Mouse (Mus musculus) liver, embryonic 12.5 days (tissue): Measurements from ENCODE around the gene Inpp5f. TPM values are rescaled to one million over a fixed set of nuclear protein-coding genes. Genes with fewer than 3 reads are reported as not detected.
"Not testable (repeated sequence)": the region's sequence is repeated elsewhere in the genome, so short reads cannot be mapped to it uniquely, and the experiment has no call there.

Experiments used
- ATAC-seq: fragments of 200-750 bp; cut with Nextera tagmentation; 2 replicates; pipeline ENCODE4 v1.8.0; 2017; ENCODE audit warnings: moderate number of reproducible peaks, mild to moderate bottlenecking, moderate library complexity
- H3K27ac ChIP-seq: fragments of 300-500 bp; sonication (generic); 2 replicates; pipeline ENCODE4 v1.5.1; 2016; ENCODE audit warnings: mild to moderate bottlenecking
- H3K27me3 ChIP-seq: fragments of 300-500 bp; sonication (generic); replicated peaks from 2 replicates; pipeline ENCODE4 v1.6.1; 2016; ENCODE audit warnings: mild to moderate bottlenecking, moderate library complexity
- H3K36me3 ChIP-seq: fragments of 300-500 bp; sonication (generic); 2 replicates; pipeline ENCODE4 v1.6.1; 2016; ENCODE audit warnings: mild to moderate bottlenecking, moderate library complexity
- H3K4me1 ChIP-seq: fragments of 300-500 bp; sonication (generic); 2 replicates; pipeline ENCODE4 v1.6.1; 2016
- H3K4me2 ChIP-seq: fragments of 300-500 bp; sonication (generic); 2 replicates; pipeline ENCODE4 v1.6.1; 2016; ENCODE audit warnings: mild to moderate bottlenecking, moderate library complexity
- H3K4me3 ChIP-seq: fragments of 300-500 bp; sonication (generic); 2 replicates; pipeline ENCODE4 v1.5.1; 2016; ENCODE audit warnings: mild to moderate bottlenecking, moderate library complexity
- H3K9ac ChIP-seq: fragments of 300-500 bp; sonication (generic); 2 replicates; pipeline ENCODE4 v1.6.1; 2016; ENCODE audit warnings: mild to moderate bottlenecking, moderate library complexity
- H3K9me3 ChIP-seq: fragments of 300-500 bp; sonication (generic); replicated peaks from 2 replicates; pipeline ENCODE4 v1.6.1; 2016; ENCODE audit warnings: mild to moderate bottlenecking, moderate library complexity
- WGBS: fragments of 180-500 bp; shearing (Covaris S2); methylation state at CpG from one replicate; pipeline ENCODE4 v1.1.7; 2016; ENCODE audit not compliant: insufficient replicate concordance; 5-methylcytosine and 5-hydroxymethylcytosine counted together
- polyA plus RNA-seq: library from polyadenylated mRNA; unstranded; fragments of >200 nt; fragmentation: Nextera tagmentation; extraction: Ambion mirVana; gene quantifications from 2 replicates; pipeline ENCODE4 v1.2.1, GENCODE M21; 2016

The Inpp5f gene
- polyA plus RNA-seq, 1 experiment from 2014 or later, result 9.3 TPM

DNA sequence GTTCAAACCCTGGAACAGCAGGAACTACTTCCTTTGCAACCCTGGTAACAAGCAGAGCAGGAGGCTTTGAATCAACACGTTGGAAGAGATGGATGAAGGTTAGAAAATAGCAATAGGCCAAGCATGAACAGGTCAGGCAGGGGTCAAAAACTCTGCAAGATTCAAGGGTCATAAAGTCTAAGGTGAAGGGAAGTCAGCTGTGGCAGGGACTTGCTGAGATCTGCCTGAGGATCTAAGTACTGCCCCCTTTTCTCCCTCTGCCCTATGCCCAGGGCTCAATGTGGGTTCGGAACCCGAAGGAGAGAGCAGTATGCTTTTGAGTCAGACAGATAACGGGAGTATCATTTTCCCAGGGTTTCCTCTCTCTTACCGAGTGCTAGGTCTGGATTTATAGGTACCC is 9.3 kb upstream of the Inpp5f start:
- no peaks in the 10 kb centered on the region for H3K9me3 ChIP-seq
- no peak for ATAC-seq
- 70% methylated on average over 5 of the region's 5 CpGs for WGBS
- no peak overlapping the region for H3K4me3 ChIP-seq
- no peak overlapping the region for H3K4me2 ChIP-seq
- no peak overlapping the region for H3K27ac ChIP-seq
- H3K4me1 ChIP-seq, result no peaks in the 10 kb centered on the region
- no peaks in the 10 kb centered on the region for H3K27me3 ChIP-seq
- H3K36me3 ChIP-seq, result no peaks in the 10 kb centered on the region
- no peak overlapping the region for H3K9ac ChIP-seq

DNA sequence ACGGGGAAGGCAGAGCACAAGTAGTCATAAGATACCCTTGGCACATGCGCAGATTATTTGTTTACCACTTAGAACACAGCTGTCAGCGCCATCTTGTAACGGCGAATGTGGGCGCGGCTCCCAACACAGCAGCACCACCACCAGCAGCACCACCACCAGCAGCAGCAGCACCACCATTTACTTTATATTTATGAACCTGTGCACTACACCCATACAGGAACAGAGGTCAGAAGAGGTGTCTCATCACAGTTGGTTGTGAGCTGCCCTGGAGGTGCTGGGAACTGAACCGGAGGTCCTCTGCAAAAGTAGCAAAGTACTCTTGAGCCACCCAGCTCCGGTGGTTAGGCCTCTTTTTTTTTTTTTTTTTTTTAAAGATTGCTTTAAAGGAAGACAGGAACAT is 1.2 kb upstream of the Inpp5f start:
- H3K4me2 ChIP-seq, H3K36me3 ChIP-seq, H3K9me3 ChIP-seq, H3K9ac ChIP-seq, H3K4me3 ChIP-seq, H3K27ac ChIP-seq, H3K27me3 ChIP-seq, ATAC-seq: not testable (repeated sequence)
- peaks cover 28% of the 10 kb centered on the region for H3K4me1 ChIP-seq
- 91% methylated on average over 8 of the region's 9 CpGs for WGBS

DNA sequence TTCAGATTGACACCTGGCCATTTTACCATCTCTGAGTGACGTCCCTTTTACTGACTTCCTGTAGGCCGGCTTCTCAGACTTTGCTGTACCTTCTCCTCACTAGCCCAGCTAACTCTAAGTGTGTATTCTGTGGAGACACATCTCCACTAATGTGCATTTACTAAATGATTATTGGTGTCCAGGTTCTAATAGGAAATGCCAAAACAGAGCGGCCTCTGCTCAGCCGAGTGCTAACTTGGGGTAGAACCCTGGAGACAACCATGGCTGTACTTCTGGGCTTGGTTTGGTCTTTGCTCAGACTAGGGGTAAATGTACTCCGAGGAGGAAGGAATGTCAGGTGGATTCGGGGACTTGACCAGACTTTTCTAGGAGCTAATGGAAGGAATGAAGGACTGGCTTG is 638 bp upstream of the Inpp5f start:
- Histone ChIP-seq H3K4me1 (peaks cover 28% of the 10 kb centered on the region), H3K4me2 (peak overlapping the region; percentile 93), H3K4me3 (peak overlapping the region; percentile 75), H3K9me3 (no peaks in the 10 kb centered on the region), H3K36me3 (no peaks in the 10 kb centered on the region), H3K9ac (peak overlapping the region; percentile 46), H3K27ac (peak overlapping the region; percentile 3; the same call in 1 of the 2 replicates), H3K27me3 (no peaks in the 10 kb centered on the region)
- 82% methylated on average over 6 of the region's 6 CpGs for WGBS
- ATAC-seq, result 0 out of 2 replicates have a peak, but pooled peaks have one; percentile 0

DNA sequence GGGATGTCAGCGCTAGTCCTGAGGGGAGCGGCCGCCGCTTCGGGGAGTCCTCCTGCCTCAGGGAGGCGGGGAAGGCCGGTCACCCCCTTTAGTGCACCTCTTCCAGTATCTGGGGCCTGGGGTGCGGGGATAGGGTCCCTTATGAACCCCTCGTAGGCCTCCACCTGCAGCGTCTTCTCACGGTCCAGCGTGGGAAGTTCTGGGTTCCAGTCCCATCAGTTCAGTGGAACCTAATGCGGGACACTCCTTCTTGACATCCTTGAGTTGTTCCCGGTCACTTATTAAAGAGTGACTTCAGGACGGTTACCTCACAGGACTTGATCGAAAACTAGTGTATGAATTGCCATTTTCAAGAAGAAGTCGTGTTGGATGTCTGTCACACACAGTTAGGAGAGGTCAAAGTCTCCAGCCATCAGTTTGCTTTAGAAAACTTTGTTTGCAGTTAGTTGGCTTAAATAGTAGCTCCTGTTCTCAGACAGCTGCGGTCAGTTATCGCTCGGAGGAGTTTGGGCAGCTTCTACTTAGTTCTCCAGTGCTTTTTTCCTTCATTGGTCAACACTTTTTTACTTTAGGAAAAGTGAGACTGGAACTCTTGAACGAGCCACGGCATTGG is 777 bp downstream of the Inpp5f start:
- peaks cover 28% of the 10 kb centered on the region for H3K4me1 ChIP-seq
- peak overlapping the region; percentile 78 for H3K9ac ChIP-seq
- WGBS, result 18% methylated on average over 22 of the region's 22 CpGs
- no peaks in the 10 kb centered on the region for H3K27me3 ChIP-seq
- peak overlapping the region; percentile 75 for H3K4me3 ChIP-seq
- peak overlapping the region; percentile 93 for H3K4me2 ChIP-seq
- no peak for ATAC-seq
- H3K36me3 ChIP-seq, result no peaks in the 10 kb centered on the region
- no peaks in the 10 kb centered on the region for H3K9me3 ChIP-seq
- peak overlapping the region; percentile 80 for H3K27ac ChIP-seq

DNA sequence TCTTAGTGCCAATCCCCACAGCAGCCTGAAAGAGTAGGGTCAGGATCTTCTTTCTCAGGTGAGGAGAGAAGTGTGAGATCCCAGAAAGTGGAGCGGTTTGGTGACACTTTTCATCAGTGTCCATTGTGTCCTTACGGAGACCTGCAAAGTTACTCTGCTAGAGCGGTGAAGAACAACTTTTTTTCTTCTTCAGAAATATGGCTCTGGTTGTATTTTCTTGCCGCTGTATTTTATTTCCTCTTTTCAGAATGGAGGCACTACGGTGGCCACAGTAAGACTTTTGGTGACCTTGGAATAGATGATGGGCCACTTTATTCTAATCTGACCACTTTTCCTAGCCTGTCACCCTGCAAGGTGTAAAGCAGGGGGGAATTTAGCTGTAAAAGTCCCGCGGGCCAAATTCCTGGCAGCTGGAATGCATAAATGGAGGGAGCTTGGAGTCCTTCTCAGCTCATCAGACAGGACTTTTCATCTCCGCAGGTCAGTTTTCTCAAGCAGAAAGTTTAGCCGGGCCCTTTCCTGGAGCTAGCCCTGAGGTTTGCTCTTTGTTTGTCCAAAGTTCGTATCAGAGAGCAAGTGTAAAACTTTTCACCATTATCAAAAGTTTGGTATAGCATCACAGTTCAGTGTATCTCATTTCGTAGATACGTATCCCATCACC is 1.5 kb downstream of the Inpp5f start:
- H3K4me1 ChIP-seq, result peaks cover 28% of the 10 kb centered on the region
- H3K4me3 ChIP-seq, result peak overlapping the region; percentile 75
- no peaks in the 10 kb centered on the region for H3K36me3 ChIP-seq
- H3K27ac ChIP-seq, result peak overlapping the region; percentile 12; the same call in 1 of the 2 replicates
- ATAC-seq, result no peak
- no peaks in the 10 kb centered on the region for H3K9me3 ChIP-seq
- no peak overlapping the region for H3K9ac ChIP-seq
- H3K27me3 ChIP-seq, result no peaks in the 10 kb centered on the region
- H3K4me2 ChIP-seq, result peak overlapping the region; percentile 93
- 65% methylated on average over 12 of the region's 12 CpGs for WGBS

DNA sequence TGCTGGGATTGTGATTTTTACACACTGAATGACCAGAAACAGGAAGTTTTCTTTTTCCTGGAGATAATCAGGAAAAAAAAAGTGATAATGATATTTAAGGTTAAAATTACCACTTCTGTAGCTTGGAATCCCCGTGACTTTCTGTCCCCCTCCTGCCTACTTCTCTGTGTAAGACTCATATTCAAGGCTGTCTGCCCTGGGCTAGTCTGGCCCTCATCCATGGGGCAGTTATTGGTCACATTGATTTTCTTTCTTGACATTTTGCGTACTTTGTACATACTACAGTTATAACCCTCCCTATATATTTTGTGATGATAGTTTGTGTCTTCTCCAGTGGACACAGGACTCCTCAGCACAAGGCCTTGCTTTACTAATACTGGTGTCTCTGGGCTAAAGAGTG is 2.5 kb downstream of the Inpp5f start:
- H3K4me1 ChIP-seq, result peaks cover 28% of the 10 kb centered on the region
- no peak overlapping the region for H3K27ac ChIP-seq
- H3K4me2 ChIP-seq, result no peak overlapping the region
- no peak for ATAC-seq
- WGBS, result 68% methylated on average over 2 of the region's 2 CpGs
- H3K9ac ChIP-seq, result no peak overlapping the region
- no peaks in the 10 kb centered on the region for H3K27me3 ChIP-seq
- H3K4me3 ChIP-seq, result no peak overlapping the region
- H3K36me3 ChIP-seq, result no peaks in the 10 kb centered on the region
- no peaks in the 10 kb centered on the region for H3K9me3 ChIP-seq

- ATAC-seq, result no peak
- H3K4me1 ChIP-seq, result peaks cover 8% of the 10 kb centered on the region
- no peaks in the 10 kb centered on the region for H3K27me3 ChIP-seq
- H3K4me2 ChIP-seq, result no peak overlapping the region
- H3K27ac ChIP-seq, result no peak overlapping the region
- H3K9ac ChIP-seq, result no peak overlapping the region
- no peak overlapping the region for H3K4me3 ChIP-seq
- no peaks in the 10 kb centered on the region for H3K36me3 ChIP-seq
- H3K9me3 ChIP-seq, result no peaks in the 10 kb centered on the region
- WGBS, result 89% methylated on average over 1 of the region's 1 CpGs
Observed at GRCm38 (mm10) chr7:128617587-128617986, 6.5 kb downstream of the Inpp5f start.

DNA sequence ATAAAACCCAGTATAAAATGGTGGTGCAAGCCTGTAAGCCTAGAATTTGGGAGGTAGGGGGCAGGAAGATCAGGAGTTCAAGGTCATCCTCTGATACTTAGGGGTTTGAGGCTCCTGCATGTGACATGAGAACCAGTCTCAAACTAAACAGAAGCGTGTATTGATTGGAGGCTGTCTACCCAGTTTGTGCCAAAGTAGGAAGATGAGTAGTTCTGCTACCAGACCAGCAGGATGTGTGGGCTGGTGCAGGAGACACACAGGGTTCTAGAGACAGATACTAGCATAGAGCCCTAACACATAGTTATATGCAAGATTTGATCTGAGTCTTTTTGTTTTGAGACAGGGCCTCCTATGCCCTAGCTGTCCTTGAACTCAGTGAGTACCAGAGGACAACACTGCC is 9.1 kb downstream of the Inpp5f start:
- ATAC-seq, result no peak
- Histone ChIP-seq H3K4me3 (no peak overlapping the region), H3K36me3 (no peaks in the 10 kb centered on the region), H3K4me2 (no peak overlapping the region), H3K27ac (no peak overlapping the region), H3K27me3 (no peaks in the 10 kb centered on the region), H3K4me1 (no peaks in the 10 kb centered on the region; the same call in 1 of the 2 replicates), H3K9me3 (no peaks in the 10 kb centered on the region), H3K9ac (no peak overlapping the region)
- WGBS, result 82% methylated on average over 1 of the region's 1 CpGs

- no peak overlapping the region for H3K9ac ChIP-seq
- ATAC-seq, result no peak
- 65% methylated on average over 7 of the region's 7 CpGs for WGBS
- H3K9me3 ChIP-seq, result no peaks in the 10 kb centered on the region
- H3K36me3 ChIP-seq, result no peaks in the 10 kb centered on the region
- H3K27ac ChIP-seq, result no peak overlapping the region
- H3K4me3 ChIP-seq, result no peak overlapping the region
- H3K27me3 ChIP-seq, result no peaks in the 10 kb centered on the region
- H3K4me1 ChIP-seq, result peaks cover 9% of the 10 kb centered on the region
- H3K4me2 ChIP-seq, result no peak overlapping the region
Observed at GRCm38 (mm10) chr7:128622266-128622961, 11.3 kb downstream of the Inpp5f start.

DNA sequence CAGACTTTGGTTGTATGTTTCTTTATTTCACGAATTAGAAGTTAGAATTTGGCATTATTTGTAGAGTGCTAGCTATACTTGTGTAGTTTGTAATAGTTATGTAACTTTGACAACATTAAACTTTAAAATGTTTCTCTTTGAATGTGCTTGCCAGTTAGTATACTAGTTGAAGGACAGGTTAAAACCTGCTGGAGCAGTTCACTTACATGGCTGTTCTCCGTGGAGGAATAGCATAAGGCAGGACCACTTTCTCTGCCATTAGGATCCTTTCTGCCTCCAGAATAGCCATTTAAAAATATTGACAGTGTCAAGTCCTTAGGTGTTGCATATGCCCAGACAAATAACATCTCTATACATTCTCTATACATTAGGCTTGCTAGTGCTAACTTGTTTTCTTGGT is 11.9 kb downstream of the Inpp5f start:
- H3K36me3 ChIP-seq, result no peaks in the 10 kb centered on the region
- no peak overlapping the region for H3K9ac ChIP-seq
- no peaks in the 10 kb centered on the region for H3K9me3 ChIP-seq
- 69% methylated on average over 2 of the region's 2 CpGs for WGBS
- peaks cover 9% of the 10 kb centered on the region for H3K4me1 ChIP-seq
- no peaks in the 10 kb centered on the region for H3K27me3 ChIP-seq
- no peak overlapping the region for H3K4me3 ChIP-seq
- ATAC-seq, result no peak
- no peak overlapping the region for H3K27ac ChIP-seq
- H3K4me2 ChIP-seq, result no peak overlapping the region

- no peaks in the 10 kb centered on the region for H3K27me3 ChIP-seq
- ATAC-seq, result no peak
- no peaks in the 10 kb centered on the region for H3K9me3 ChIP-seq
- WGBS, result 77% methylated on average over 2 of the region's 2 CpGs
- H3K36me3 ChIP-seq, result no peaks in the 10 kb centered on the region
- no peak overlapping the region for H3K4me2 ChIP-seq
- no peak overlapping the region for H3K9ac ChIP-seq
- H3K4me3 ChIP-seq, result no peak overlapping the region
- H3K4me1 ChIP-seq, result peaks cover 15% of the 10 kb centered on the region
- H3K27ac ChIP-seq, result no peak overlapping the region
Observed at GRCm38 (mm10) chr7:128625382-128625781, 14.3 kb downstream of the Inpp5f start.

DNA sequence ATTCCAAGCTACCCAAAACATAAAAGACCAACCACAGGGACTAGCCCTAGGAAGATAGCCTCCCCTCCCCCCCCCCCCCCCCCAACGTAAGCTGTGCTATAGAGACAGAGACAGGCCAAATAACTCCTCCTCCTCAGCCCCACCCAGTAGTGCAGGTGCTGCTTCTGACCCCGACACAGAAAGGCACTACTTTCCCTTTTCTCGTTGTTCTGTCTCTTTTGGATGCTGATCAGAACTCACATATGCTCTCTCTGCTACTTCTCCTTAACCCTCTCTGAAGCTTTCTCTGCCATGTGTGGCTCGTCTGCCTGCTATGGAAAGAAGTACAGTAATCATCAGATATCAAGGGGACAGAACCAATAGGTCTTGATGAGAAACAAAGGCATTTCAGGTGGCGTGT is 15.5 kb downstream of the Inpp5f start:
- ATAC-seq, result no peak
- WGBS, result 54% methylated on average over 5 of the region's 5 CpGs
- peaks cover 19% of the 10 kb centered on the region for H3K4me1 ChIP-seq

More for the DNA sequence above, 15.5 kb downstream of the Inpp5f start:
- no peak overlapping the region for H3K27ac ChIP-seq
- H3K9ac ChIP-seq, result no peak overlapping the region
- no peaks in the 10 kb centered on the region for H3K27me3 ChIP-seq
- no peaks in the 10 kb centered on the region for H3K36me3 ChIP-seq
- H3K9me3 ChIP-seq, result no peaks in the 10 kb centered on the region
- no peak overlapping the region for H3K4me2 ChIP-seq
- H3K4me3 ChIP-seq, result no peak overlapping the region
